ENCODE assay signal across 14 mouse cellular contexts in the genomic region with DNA sequence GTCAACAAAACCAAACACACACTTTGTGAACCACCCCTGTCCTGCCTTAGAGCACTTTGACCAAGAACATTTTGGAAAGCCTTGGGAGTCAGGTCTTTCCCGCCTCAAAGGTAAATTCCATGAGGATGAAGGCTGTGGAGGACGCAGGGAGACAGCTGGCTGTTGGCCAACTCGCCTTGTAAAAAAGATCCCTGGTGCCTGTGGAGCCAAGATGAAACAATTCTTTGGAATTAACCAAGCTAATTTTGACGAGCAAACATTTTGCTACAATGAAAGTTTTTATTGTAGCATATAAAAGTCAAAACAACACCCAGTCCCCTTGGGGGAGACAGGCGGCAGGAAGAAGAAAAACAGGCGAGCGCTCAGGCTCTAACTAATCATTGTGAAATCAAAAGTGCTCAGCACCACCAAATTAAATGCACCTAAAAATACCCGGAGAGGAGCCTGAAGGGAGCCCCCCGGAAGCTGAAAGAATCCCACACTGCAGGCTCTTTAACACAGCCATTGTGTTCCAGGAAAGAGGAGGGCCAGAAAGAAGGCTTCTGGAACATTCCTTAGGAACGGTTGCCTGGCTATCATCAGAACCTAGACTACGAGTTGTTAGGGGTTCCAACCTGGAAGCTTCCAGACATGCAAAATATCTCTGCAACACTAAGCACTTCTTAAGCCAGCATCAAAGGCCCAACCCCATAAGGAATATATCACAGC.
A peak's percentile ranks its signal among the peaks of the same experiment; 100 is the strongest.
DNase-seq lines count a peak whose midpoint lies in the region; ATAC-seq and TF ChIP-seq lines count a peak whose summit lies in the region.
"Had no signal": no experiment of that assay in that cellular context is flagged by ENCODE, and none has a peak within 500 bp of the region (broad histone marks: within the 10 kb centered on the region; RNA-seq: fewer than 3 reads in every experiment).

No protein-coding gene starts in this region.

- peak; percentile 35 to 45 for DNase-seq in cerebellum, postnatal 10 days
- no peak for DNase-seq in cerebellum, postnatal 4 days (ENCODE audit: low spot score in 2 of 2)
- DNase-seq in kidney, postnatal 10 days, result peak; percentile 42
- no peak for DNase-seq in kidney, adult 11 months
- DNase-seq in midbrain, postnatal 0 days (ENCODE audit: low spot score), result peak; percentile 24
- no peak for DNase-seq in midbrain, embryonic 11.5 days (ENCODE audit: low spot score, missing footprints)
- DNase-seq in urinary bladder, postnatal 36 days (ENCODE audit: low spot score in 2 of 2), result no peak
- DNase-seq: cerebellum, adult 18-20 months; liver, postnatal 0 days; thymus, adult 18-20 months had no signal

- H3K4me2 ChIP-seq in midbrain, postnatal 0 days (ENCODE audit: low read depth, low read length, poor library complexity, severe bottlenecking), result no peak overlapping the region
- H3K4me2 ChIP-seq in midbrain, embryonic 11.5 days, result no peak overlapping the region
- H3K4me2 ChIP-seq in limb, embryonic 15.5 days, result no peak overlapping the region
- H3K4me2 ChIP-seq: heart, embryonic 13.5 days had no signal

- no peak overlapping the region for H3K4me3 ChIP-seq in midbrain, postnatal 0 days (ENCODE audit: low read depth, low read length)
- H3K4me3 ChIP-seq in midbrain, embryonic 11.5 days (ENCODE audit: low read depth, low read length), result no peak overlapping the region
- no peak overlapping the region for H3K4me3 ChIP-seq in limb, embryonic 15.5 days
- H3K4me3 ChIP-seq: erythroblast, embryonic 14.5 days; heart, embryonic 13.5 days; megakaryocyte, embryonic 14.5 days had no signal

- ATAC-seq in midbrain, postnatal 0 days (ENCODE audit: low FRiP score), result no peak
- no peak for ATAC-seq in midbrain, embryonic 11.5 days (ENCODE audit: low FRiP score)
- ATAC-seq in limb, embryonic 15.5 days (ENCODE audit: insufficient number of reproducible peaks, low FRiP score, low TSS enrichment, low read depth), result no peak
- ATAC-seq: liver, postnatal 0 days had no signal

- no peak for TF ChIP-seq CTCF in midbrain, postnatal 0 days (IDR thresholded peaks at IDR 0.05)

- H3K36me3 ChIP-seq in midbrain, postnatal 0 days (ENCODE audit: insufficient read depth, low read length), result no peaks in the 10 kb centered on the region
- no peaks in the 10 kb centered on the region for H3K36me3 ChIP-seq in midbrain, embryonic 11.5 days (ENCODE audit: control insufficient read depth, insufficient read depth, low read length)
- no peaks in the 10 kb centered on the region for H3K36me3 ChIP-seq in limb, embryonic 15.5 days
- H3K36me3 ChIP-seq: heart, embryonic 13.5 days had no signal

- no peak overlapping the region for H3K27ac ChIP-seq in midbrain, postnatal 0 days (ENCODE audit: low read depth, low read length)
- H3K27ac ChIP-seq in midbrain, embryonic 11.5 days (ENCODE audit: low read depth, low read length), result no peak overlapping the region
- peak overlapping the region; percentile 12; the same call in 1 of the 2 replicates for H3K27ac ChIP-seq in limb, embryonic 15.5 days
- H3K27ac ChIP-seq: heart, embryonic 13.5 days had no signal

- 34% methylated on average over 11 of the region's 11 CpGs for WGBS in midbrain, postnatal 0 days
- WGBS in midbrain, embryonic 11.5 days, result 64% methylated on average over 11 of the region's 11 CpGs
- 17% methylated on average over 11 of the region's 11 CpGs for WGBS in limb, embryonic 15.5 days

- peaks cover 4% of the 10 kb centered on the region; the same call in 1 of the 2 replicates for H3K4me1 ChIP-seq in midbrain, postnatal 0 days (ENCODE audit: insufficient read depth, low read length)
- H3K4me1 ChIP-seq in midbrain, embryonic 11.5 days (ENCODE audit: control insufficient read depth, insufficient read depth, low read length), result peaks cover 16% of the 10 kb centered on the region
- H3K4me1 ChIP-seq in limb, embryonic 15.5 days, result peaks cover 34% of the 10 kb centered on the region
- H3K4me1 ChIP-seq: megakaryocyte, embryonic 14.5 days had no signal

- H3K27me3 ChIP-seq in midbrain, postnatal 0 days (ENCODE audit: insufficient read depth, low read length), result 0 out of 2 replicates have a peak, but pooled peaks cover 5% of the 10 kb centered on the region
- H3K27me3 ChIP-seq in midbrain, embryonic 11.5 days (ENCODE audit: control insufficient read depth, insufficient read depth, low read length), result no peaks in the 10 kb centered on the region
- 0 out of 2 replicates have a peak, but pooled peaks cover 4% of the 10 kb centered on the region for H3K27me3 ChIP-seq in limb, embryonic 15.5 days

- no peaks in the 10 kb centered on the region for H3K9me3 ChIP-seq in midbrain, postnatal 0 days (ENCODE audit: low read length)
- no peaks in the 10 kb centered on the region for H3K9me3 ChIP-seq in midbrain, embryonic 11.5 days (ENCODE audit: control insufficient read depth, low read length)
- no peaks in the 10 kb centered on the region for H3K9me3 ChIP-seq in limb, embryonic 15.5 days
- H3K9me3 ChIP-seq: heart, embryonic 13.5 days; megakaryocyte, embryonic 14.5 days had no signal

- H3K9ac ChIP-seq in midbrain, postnatal 0 days (replicated peaks; ENCODE audit: low read length, poor library complexity, severe bottlenecking), result no peak overlapping the region
- no peak overlapping the region for H3K9ac ChIP-seq in midbrain, embryonic 11.5 days (ENCODE audit: low read length)
- H3K9ac ChIP-seq in limb, embryonic 15.5 days, result no peak overlapping the region
- H3K9ac ChIP-seq: heart, embryonic 13.5 days; liver, postnatal 0 days had no signal

Comparison
In these comparisons a context has a peak if more than half of its experiments do, and no peak if none do; other contexts are left out.
1. DNase-seq: peak in cerebellum, postnatal 10 days (2 of 2), kidney, postnatal 10 days (single experiment) and midbrain, postnatal 0 days (single experiment); none in cerebellum, postnatal 4 days (0 of 2), kidney, adult 11 months (single experiment), midbrain, embryonic 11.5 days (single experiment) and urinary bladder, postnatal 36 days (0 of 2).